Mouse (Mus musculus) large intestine, adult 2 months (tissue): ENCODE results near the gene Hdac4. TPM values are rescaled to one million over a fixed set of nuclear protein-coding genes. Genes with fewer than 3 reads are reported as not detected.
A peak's percentile ranks its signal among the peaks of the same experiment; 100 is the strongest.

ENCODE experiments used
- DNase-seq: peaks from one replicate; pipeline ENCODE4 v3.0.0-alpha.2; 2012; ENCODE audit warnings: low read depth, low spot score
- WGBS: fragments of 180-500 bp; shearing (Covaris S2); methylation state at CpG from one replicate; pipeline ENCODE4 v1.1.7; 2018; 5-methylcytosine and 5-hydroxymethylcytosine counted together
- polyA plus RNA-seq: library from polyadenylated mRNA; depleted of rRNA; stranded (reverse); fragments of >200 nt; gene quantifications from 2 replicates; pipeline ENCODE4 v1.2.3, GENCODE M21; 2012

Gene Hdac4
- polyA plus RNA-seq, 1 experiment = 9.3 TPM

GRCm38 (mm10) chr1:92179489-92180006 is 16.0 kb downstream of the Hdac4 start:
- DNase-seq = no peak
- 2% methylated on average over 61 of the region's 61 CpGs for WGBS

GRCm38 (mm10) chr1:92179070-92179469 is 16.4 kb downstream of the Hdac4 start:
- 12% methylated on average over 11 of the region's 11 CpGs for WGBS

GRCm38 (mm10) chr1:92178021-92178895 is 17.2 kb downstream of the Hdac4 start:
- 58% methylated on average over 10 of the region's 10 CpGs for whole genome bisulfite sequencing
- DNase-seq = no peak

More at GRCm38 (mm10) chr1:92179070-92179469, 16.4 kb downstream of the Hdac4 start:
- no peak for DNase-seq

GRCm38 (mm10) chr1:92177599-92177998 is 17.9 kb downstream of the Hdac4 start:
- no peak for DNase-seq
- WGBS = 75% methylated on average over 5 of the region's 5 CpGs

GRCm38 (mm10) chr1:92177196-92177595 is 18.3 kb downstream of the Hdac4 start:
- WGBS = 87% methylated on average over 3 of the region's 3 CpGs

GRCm38 (mm10) chr1:92175266-92175665 is 20.2 kb downstream of the Hdac4 start:
- 85% methylated on average over 6 of the region's 6 CpGs for WGBS
- DNase-seq = no peak

More at GRCm38 (mm10) chr1:92177196-92177595, 18.3 kb downstream of the Hdac4 start:
- DNase-seq = no peak

GRCm38 (mm10) chr1:92174898-92175255 is 20.6 kb downstream of the Hdac4 start:
- WGBS = 53% methylated on average over 5 of the region's 5 CpGs
- DNase-seq = no peak

- WGBS = 10% methylated on average over 3 of the region's 3 CpGs
- DNase-seq = no peak
Measured at GRCm38 (mm10) chr1:92174251-92174897, 21.1 kb downstream of the Hdac4 start.

GRCm38 (mm10) chr1:92170616-92171235 is 24.8 kb downstream of the Hdac4 start:
- WGBS = 86% methylated on average over 5 of the region's 5 CpGs
- no peak for DNase-seq

GRCm38 (mm10) chr1:92169776-92170055 is 25.8 kb downstream of the Hdac4 start:
- no peak for DNase-seq

GRCm38 (mm10) chr1:92168900-92169775 is 26.4 kb downstream of the Hdac4 start:
- WGBS = 88% methylated on average over 4 of the region's 4 CpGs
- DNase-seq = no peak

- WGBS = 98% methylated on average over 1 of the region's 1 CpGs
- no peak for DNase-seq
Measured at GRCm38 (mm10) chr1:92163932-92164331, 31.6 kb downstream of the Hdac4 start.

- WGBS = 83% methylated on average over 4 of the region's 4 CpGs
Measured at GRCm38 (mm10) chr1:92159804-92160203, 35.7 kb downstream of the Hdac4 start.

GRCm38 (mm10) chr1:92150201-92150600 is 45.3 kb downstream of the Hdac4 start:
- 96% methylated on average over 1 of the region's 1 CpGs for WGBS
- no peak for DNase-seq

More at GRCm38 (mm10) chr1:92159804-92160203, 35.7 kb downstream of the Hdac4 start:
- DNase-seq = no peak

- WGBS = 86% methylated on average over 1 of the region's 1 CpGs
- no peak for DNase-seq
Measured at GRCm38 (mm10) chr1:92148527-92148926, 47.0 kb downstream of the Hdac4 start.

- peak; percentile 79 for DNase-seq
- 21% methylated on average over 6 of the region's 6 CpGs for WGBS
Measured at GRCm38 (mm10) chr1:92144868-92145534, 50.5 kb downstream of the Hdac4 start.

GRCm38 (mm10) chr1:92143331-92143895 is 52.1 kb downstream of the Hdac4 start:
- WGBS = 63% methylated on average over 6 of the region's 6 CpGs
- DNase-seq = no peak

- no peak for DNase-seq
- WGBS = 41% methylated on average over 4 of the region's 4 CpGs
Measured at GRCm38 (mm10) chr1:92142793-92143192, 52.7 kb downstream of the Hdac4 start.

- WGBS = 94% methylated on average over 4 of the region's 4 CpGs
- no peak for DNase-seq
Measured at GRCm38 (mm10) chr1:92139001-92139400, 56.5 kb downstream of the Hdac4 start.
